Mouse (Mus musculus): ENCODE measurements around the gene Plet1.

The Plet1 gene

GRCm38 (mm10) chr9:50496151-50496505 lies 1.8 kb downstream of the Plet1 start:
- DNase-seq, result no peak

GRCm38 (mm10) chr9:50496546-50496945 lies 2.2 kb downstream of the Plet1 start:
- DNase-seq, result no peak

- DNase-seq, result no peak
Observed at GRCm38 (mm10) chr9:50497076-50497475, 2.8 kb downstream of the Plet1 start.

- peak in 1 of 2 experiments; percentile 18 for DNase-seq
Observed at GRCm38 (mm10) chr9:50497536-50497935, 3.2 kb downstream of the Plet1 start.

- no peak for DNase-seq
Observed at GRCm38 (mm10) chr9:50498815-50499214, 4.5 kb downstream of the Plet1 start.

- DNase-seq, result no peak
Observed at GRCm38 (mm10) chr9:50499781-50500180, 5.5 kb downstream of the Plet1 start.

- no peak for DNase-seq
Observed at GRCm38 (mm10) chr9:50500467-50500973, 6.2 kb downstream of the Plet1 start.

GRCm38 (mm10) chr9:50500974-50501501 lies 6.7 kb downstream of the Plet1 start:
- DNase-seq, result peak in 1 of 2 experiments; percentile 23

- DNase-seq, result no peak
Observed at GRCm38 (mm10) chr9:50502949-50503348, 8.6 kb downstream of the Plet1 start.

- no peak for DNase-seq
Observed at GRCm38 (mm10) chr9:50505405-50505804, 11.1 kb downstream of the Plet1 start.

- no peak for DNase-seq
Observed at GRCm38 (mm10) chr9:50507570-50507969, 13.2 kb downstream of the Plet1 start.

- no peak for DNase-seq
Observed at GRCm38 (mm10) chr9:50515462-50515861, 21.1 kb downstream of the Plet1 start.

GRCm38 (mm10) chr9:50518781-50519180 lies 24.5 kb downstream of the Plet1 start:
- peak in 1 of 2 experiments; percentile 59 for DNase-seq

GRCm38 (mm10) chr9:50520748-50521147 lies 26.4 kb downstream of the Plet1 start:
- no peak for DNase-seq

- no peak for DNase-seq
Observed at GRCm38 (mm10) chr9:50521562-50521961, 27.2 kb downstream of the Plet1 start.

- no peak for DNase-seq
Observed at GRCm38 (mm10) chr9:50522574-50522973, 28.2 kb downstream of the Plet1 start.

GRCm38 (mm10) chr9:50524936-50525335 lies 30.6 kb downstream of the Plet1 start:
- DNase-seq, result no peak

- DNase-seq, result no peak
Observed at GRCm38 (mm10) chr9:50525585-50525984, 31.3 kb downstream of the Plet1 start.

- DNase-seq, result no peak
Observed at GRCm38 (mm10) chr9:50527860-50528259, 33.5 kb downstream of the Plet1 start.

- peak; percentile 98 to 99 for DNase-seq
Observed at GRCm38 (mm10) chr9:50528293-50528892, 34.1 kb downstream of the Plet1 start, which contains the start of gene Pts. TSS of gene Pts (minus strand) at chr9:50528724.

GRCm38 (mm10) chr9:50530890-50531289 lies 36.6 kb downstream of the Plet1 start:
- DNase-seq, result peak; percentile 25 to 60

- peak in 1 of 2 experiments; percentile 43 for DNase-seq
Observed at GRCm38 (mm10) chr9:50533328-50533727, 39.0 kb downstream of the Plet1 start.

- DNase-seq, result peak in 1 of 2 experiments; percentile 53
Observed at GRCm38 (mm10) chr9:50533791-50534190, 39.5 kb downstream of the Plet1 start.

GRCm38 (mm10) chr9:50535930-50536329 lies 41.6 kb downstream of the Plet1 start:
- peak; percentile 29 to 41 for DNase-seq

Data from kidney, postnatal 36 days (tissue).